Mouse (Mus musculus) spleen, adult 2 months (tissue): Measurements from ENCODE around the gene Crtc3.

Source experiments
- CTCF ChIP-seq: fragments of 200-500 bp; IDR thresholded peaks from 2 replicates; pipeline ENCODE4 v1.5.1; 2011; ENCODE audit warnings: mild to moderate bottlenecking, inconsistent platforms; ENCODE audit not compliant: insufficient read depth, insufficient read length, insufficient replicate concordance; ENCODE audit errors: extremely low read depth
- POLR2A ChIP-seq: fragments of 200-500 bp; IDR thresholded peaks from 2 replicates; pipeline ENCODE4 v1.6.1; 2011; ENCODE audit warnings: low read depth, low read length, inconsistent platforms

GRCm38 (mm10) chr7:80680218-80680847 lies 8.3 kb downstream of the Crtc3 start:
- TF ChIP-seq CTCF (no peak), POLR2A (no peak)
